Mouse (Mus musculus): ENCODE data around the gene Pank3.

DNA sequence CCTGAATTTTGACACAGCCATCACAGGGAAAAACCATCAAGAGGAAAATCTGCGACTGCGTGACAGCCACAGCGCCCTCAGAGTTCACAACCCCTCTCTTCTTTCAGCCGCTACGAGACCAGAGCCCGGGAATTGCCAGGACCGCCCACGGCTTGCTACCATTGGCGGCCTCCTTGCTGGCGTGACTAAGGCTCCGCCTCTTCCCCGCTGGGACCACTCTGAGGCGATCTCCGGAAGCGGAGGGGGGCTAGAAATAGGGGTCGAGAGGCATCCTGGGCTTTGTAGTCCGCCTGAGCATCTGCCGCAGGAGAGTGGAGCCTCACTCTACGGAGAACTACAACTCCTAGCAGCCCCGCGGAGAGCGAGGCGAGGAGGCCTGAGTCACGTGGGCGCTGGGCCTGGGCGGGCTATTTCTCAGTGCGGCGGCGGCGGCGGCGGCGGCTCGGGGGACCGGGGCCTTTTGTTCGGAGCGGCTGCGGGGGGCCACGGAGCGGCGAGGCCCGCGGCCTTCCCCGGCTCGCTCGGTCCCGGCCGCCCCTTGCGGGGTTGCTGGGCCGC, at the start of gene Pank3:
- TF ChIP-seq EP300 (IDR thresholded peaks at IDR 0.05; ENCODE audit: low read depth) (no peak), CTCF (IDR thresholded peaks at IDR 0.05; ENCODE audit: low read depth) (no peak)
